Mouse (Mus musculus): ENCODE measurements around the gene Deaf1. TPM values are rescaled to one million over a fixed set of nuclear protein-coding genes. Genes with fewer than 3 reads are reported as not detected.

The Deaf1 gene
- total and polyA plus RNA-seq, 3 experiments = 3.5 to 31.6 (median 10.0) TPM

- peaks cover 1% of the 10 kb centered on the region for H3K27me3 ChIP-seq (replicated peaks)
- H3K36me3 ChIP-seq (replicated peaks in 1 of 2; ENCODE audit: control insufficient read depth in 1 of 2, insufficient read depth in 1 of 2, low read length in 1 of 2) = peaks cover 0 to 23% of the 10 kb centered on the region in 2 experiments
- TF ChIP-seq PAX5 (IDR thresholded peaks at IDR 0.05; ENCODE audit: low read length) (no peak), ZC3H11A (IDR thresholded peaks at IDR 0.05; ENCODE audit: low read depth, low read length) (no peak), NRF1 (IDR thresholded peaks at IDR 0.05; ENCODE audit: low read depth, low read length) (no peak), JUN (IDR thresholded peaks at IDR 0.05; ENCODE audit: insufficient read depth, low read depth, low read length) (no peak), RAD21 (IDR thresholded peaks at IDR 0.05; ENCODE audit: low read depth, low read length) (no peak), MAZ (IDR thresholded peaks at IDR 0.05; ENCODE audit: low read depth, low read length) (no peak), MYC (IDR thresholded peaks at IDR 0.05; ENCODE audit: low read depth, low read length) (no peak), JUND (conservative IDR thresholded peaks at IDR 0.05; ENCODE audit: low read depth, low read length) (no peak), EP300 (IDR thresholded peaks at IDR 0.05; ENCODE audit: low read length) (no peak), HCFC1 (IDR thresholded peaks at IDR 0.05; ENCODE audit: low read depth, low read length) (no peak), NELFE (IDR thresholded peaks at IDR 0.05; ENCODE audit: low read depth, low read length) (no peak), E2F4 (IDR thresholded peaks at IDR 0.05; ENCODE audit: insufficient replicate concordance, low read depth, low read length) (no peak), ZKSCAN1 (IDR thresholded peaks at IDR 0.05; ENCODE audit: borderline replicate concordance, low read depth, low read length) (no peak), CHD1 (IDR thresholded peaks at IDR 0.05; ENCODE audit: low read depth, low read length) (no peak), POLR2A (IDR thresholded peaks at IDR 0.05; ENCODE audit: low read depth, low read length) (no peak), SMC3 (IDR thresholded peaks at IDR 0.05; ENCODE audit: low read depth, low read length) (no peak)
- no peaks in the 10 kb centered on the region for H3K79me2 ChIP-seq (replicated peaks; ENCODE audit: control insufficient read depth, extremely low read depth, insufficient read depth, poor library complexity, severe bottlenecking)
- no peak within 1 kb of the TSS for H3K27ac ChIP-seq (ENCODE audit: insufficient read depth, low read depth)
- no peaks in the 10 kb centered on the region for H3K9me3 ChIP-seq (replicated peaks; ENCODE audit: low read length)
- no peak for DNase-seq (ENCODE audit: extremely low read depth)
- no peak within 1 kb of the TSS for H3K4me3 ChIP-seq (replicated peaks in 1 of 3; ENCODE audit: low read depth in 2 of 3, low read length in 2 of 3, poor library complexity in 1 of 3)
- H3K4me1 ChIP-seq (ENCODE audit: control insufficient read depth in 1 of 2, insufficient read depth in 2 of 2) = 0 out of 4 replicates have a peak, but pooled peaks cover 0 to 1% of the 10 kb centered on the region in 2 experiments
- dilution Hi-C loops (cut with MboI; ENCODE audit: extremely low pct_ligation_motif_present, extremely low pct_unique_long_range_greater_than_20kb, low sequenced_read_pairs) = no loop called here
- H3K9ac ChIP-seq (ENCODE audit: insufficient read depth, low read depth) = no peak within 1 kb of the TSS
- no peak within 1 kb of the TSS for H3K4me2 ChIP-seq (ENCODE audit: insufficient read depth, low read depth, poor library complexity, severe bottlenecking)
- in situ Hi-C loops (cut with MboI; ENCODE audit: low pct_ligation_motif_present, low pct_unique_long_range_greater_than_20kb, low sequenced_read_pairs) = no loop called here
Measured at GRCm38 (mm10) chr7:141338576-141339131, 11.2 kb upstream of the Deaf1 start, which contains the start of gene Eps8l2. Gene Eps8l2 (plus strand): TSS chr7:141338880.

GRCm38 (mm10) chr7:141337716-141338416, 10.4 kb upstream of the Deaf1 start:
- peaks cover 1% of the 10 kb centered on the region for H3K27me3 ChIP-seq (replicated peaks)
- in situ Hi-C loops (cut with MboI; ENCODE audit: low pct_ligation_motif_present, low pct_unique_long_range_greater_than_20kb, low sequenced_read_pairs) (no loop called here), dilution Hi-C loops (cut with MboI; ENCODE audit: extremely low pct_ligation_motif_present, extremely low pct_unique_long_range_greater_than_20kb, low sequenced_read_pairs) (no loop called here)
- peaks cover 5 to 30% of the 10 kb centered on the region in 2 experiments for H3K36me3 ChIP-seq (replicated peaks in 1 of 2; ENCODE audit: control insufficient read depth in 1 of 2, insufficient read depth in 1 of 2, low read length in 1 of 2)
- TF ChIP-seq NRF1 (IDR thresholded peaks at IDR 0.05; ENCODE audit: low read depth, low read length) = no peak
- DNase-seq (ENCODE audit: extremely low read depth) = no peak
- H3K4me1 ChIP-seq (ENCODE audit: control insufficient read depth in 1 of 2, insufficient read depth in 2 of 2) = no peaks in the 10 kb centered on the region
- no peaks in the 10 kb centered on the region for H3K79me2 ChIP-seq (replicated peaks; ENCODE audit: control insufficient read depth, extremely low read depth, insufficient read depth, poor library complexity, severe bottlenecking)
- no peak overlapping the region for H3K4me2 ChIP-seq (ENCODE audit: insufficient read depth, low read depth, poor library complexity, severe bottlenecking)
- H3K27ac ChIP-seq (ENCODE audit: insufficient read depth, low read depth) = no peak overlapping the region
- H3K9ac ChIP-seq (ENCODE audit: insufficient read depth, low read depth) = no peak overlapping the region
- H3K4me3 ChIP-seq (replicated peaks in 1 of 3; ENCODE audit: low read depth in 2 of 3, low read length in 2 of 3, poor library complexity in 1 of 3) = no peak overlapping the region
- H3K9me3 ChIP-seq (replicated peaks; ENCODE audit: low read length) = no peaks in the 10 kb centered on the region

Measured in CH12.LX (cell line).